Mouse (Mus musculus) hindbrain, embryonic 13.5 days (tissue): ENCODE results near the gene Gm20388. TPM values are rescaled to one million over a fixed set of nuclear protein-coding genes. Genes with fewer than 3 reads are reported as not detected.

Experiments used
- ATAC-seq: fragments of 200-750 bp; cut with Nextera tagmentation; 2 replicates; pipeline ENCODE4 v1.8.0; 2017; ENCODE audit warnings: moderate TSS enrichment; ENCODE audit not compliant: low FRiP score
- H3K27ac ChIP-seq: fragments of 300-500 bp; sonication (generic); 2 replicates; pipeline ENCODE4 v1.5.1; 2015; ENCODE audit warnings: inconsistent platforms, mild to moderate bottlenecking, moderate library complexity
- H3K27me3 ChIP-seq: fragments of 300-500 bp; sonication (generic); 2 replicates; pipeline ENCODE4 v1.6.1; 2015; ENCODE audit warnings: mild to moderate bottlenecking, inconsistent platforms
- H3K36me3 ChIP-seq: fragments of 300-500 bp; sonication (generic); 2 replicates; pipeline ENCODE4 v1.6.1; 2015; ENCODE audit warnings: mild to moderate bottlenecking, inconsistent platforms
- H3K4me1 ChIP-seq: fragments of 300-500 bp; sonication (generic); replicated peaks from 2 replicates; pipeline ENCODE4 v1.6.1; 2015; ENCODE audit warnings: inconsistent platforms
- H3K4me2 ChIP-seq: fragments of 300-500 bp; sonication (generic); 2 replicates; pipeline ENCODE4 v1.6.1; 2015; ENCODE audit warnings: inconsistent platforms, mild to moderate bottlenecking, moderate library complexity
- H3K4me3 ChIP-seq: fragments of 300-500 bp; sonication (generic); 2 replicates; pipeline ENCODE4 v1.5.1; 2015; ENCODE audit warnings: mild to moderate bottlenecking, inconsistent platforms
- H3K9ac ChIP-seq: fragments of 300-500 bp; sonication (generic); 2 replicates; pipeline ENCODE4 v1.6.1; 2015; ENCODE audit warnings: mild to moderate bottlenecking, inconsistent platforms
- H3K9me3 ChIP-seq: fragments of 300-500 bp; sonication (generic); 2 replicates; pipeline ENCODE4 v1.6.1; 2016; ENCODE audit warnings: inconsistent platforms
- WGBS: fragments of 180-500 bp; shearing (Covaris S2); methylation state at CpG from one replicate; pipeline ENCODE4 v1.1.7; 2015; 5-methylcytosine and 5-hydroxymethylcytosine counted together
- polyA plus RNA-seq: library from polyadenylated mRNA; unstranded; fragments of >200 nt; fragmentation: Nextera tagmentation; extraction: Ambion mirVana; gene quantifications from 2 replicates; pipeline ENCODE4 v1.2.1, GENCODE M21; 2015

Gene Gm20388
- polyA plus RNA-seq, 1 experiment from 2014 or later, result 1.9 TPM

DNA sequence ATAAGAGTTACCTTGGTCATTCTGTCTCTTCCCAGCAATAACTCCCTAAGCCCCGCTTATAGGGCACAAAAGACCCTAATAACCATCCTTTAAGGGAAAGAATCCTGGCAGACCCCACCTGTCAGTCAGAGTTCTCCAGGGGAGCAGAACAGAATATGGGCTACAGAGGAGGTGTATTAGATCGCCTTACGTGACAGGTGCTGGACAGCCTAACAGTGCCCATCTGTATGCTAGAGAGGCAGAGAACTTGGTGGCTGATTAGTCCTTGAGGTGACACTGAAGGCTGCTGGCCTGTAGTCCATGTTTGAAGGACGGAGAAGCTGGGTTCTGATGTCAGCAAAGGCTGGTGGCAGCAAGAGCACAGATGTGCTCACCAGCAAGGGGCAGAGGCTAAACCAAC is 200.3 kb downstream of the Gm20388 start:
- H3K9ac ChIP-seq, result no peak overlapping the region
- peaks cover 17% of the 10 kb centered on the region for H3K4me1 ChIP-seq
- no peak for ATAC-seq
- H3K27me3 ChIP-seq, result peaks cover 16% of the 10 kb centered on the region
- H3K36me3 ChIP-seq, result peaks cover 3% of the 10 kb centered on the region; the same call in 1 of the 2 replicates
- 90% methylated on average over 4 of the region's 4 CpGs for WGBS
- no peak overlapping the region for H3K27ac ChIP-seq
- no peak overlapping the region for H3K4me3 ChIP-seq
- H3K4me2 ChIP-seq, result no peak overlapping the region
- H3K9me3 ChIP-seq, result no peaks in the 10 kb centered on the region

DNA sequence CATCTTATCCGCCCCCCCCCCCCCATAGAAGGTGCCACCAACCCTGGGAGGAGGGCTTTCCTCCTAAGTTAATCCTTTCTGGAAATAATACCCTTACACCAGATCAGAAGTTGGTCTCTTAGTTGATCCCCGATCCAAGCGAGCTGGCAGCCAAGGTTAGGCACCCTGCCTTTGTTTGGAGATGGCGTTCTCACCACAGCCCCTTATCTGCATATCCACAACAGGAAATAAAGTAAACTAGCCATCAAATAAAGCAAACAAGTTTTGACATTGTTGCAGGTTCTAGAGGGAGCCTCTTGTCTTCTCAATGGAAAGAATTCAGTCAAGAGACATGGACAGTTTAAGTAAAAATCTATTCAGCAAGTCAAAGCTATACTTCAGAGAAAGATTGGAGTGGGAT is 200.7 kb downstream of the Gm20388 start:
- peaks cover 17% of the 10 kb centered on the region for H3K4me1 ChIP-seq
- ATAC-seq, result no peak
- WGBS, result 66% methylated on average over 4 of the region's 4 CpGs
- no peak overlapping the region for H3K9ac ChIP-seq
- H3K27ac ChIP-seq, result no peak overlapping the region
- H3K9me3 ChIP-seq, result no peaks in the 10 kb centered on the region
- H3K4me2 ChIP-seq, result no peak overlapping the region
- H3K36me3 ChIP-seq, result peaks cover 3% of the 10 kb centered on the region; the same call in 1 of the 2 replicates
- peaks cover 20% of the 10 kb centered on the region for H3K27me3 ChIP-seq
- H3K4me3 ChIP-seq, result no peak overlapping the region

DNA sequence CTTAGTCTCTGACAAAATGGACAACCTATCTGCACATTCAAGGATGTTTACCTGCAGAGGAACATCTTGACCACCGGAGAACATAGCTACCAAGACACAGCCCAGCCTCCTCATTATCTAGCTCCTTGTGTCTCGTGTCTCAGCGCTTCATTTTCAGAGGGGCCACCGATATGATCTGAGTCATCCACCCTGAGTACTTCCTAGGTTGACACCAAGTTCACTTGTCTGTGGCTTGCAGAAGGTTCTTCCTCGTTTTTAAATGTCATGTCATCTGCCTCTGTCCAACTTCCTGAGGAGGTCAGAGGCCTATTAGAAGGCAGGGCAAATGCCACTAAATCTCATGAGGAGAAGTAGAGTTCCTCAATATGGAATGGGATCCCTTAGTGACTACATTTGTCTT is 201.9 kb downstream of the Gm20388 start:
- H3K27me3 ChIP-seq, result peaks cover 29% of the 10 kb centered on the region
- H3K4me1 ChIP-seq, result peaks cover 17% of the 10 kb centered on the region
- no peak for ATAC-seq
- H3K9me3 ChIP-seq, result no peaks in the 10 kb centered on the region
- no peak overlapping the region for H3K4me3 ChIP-seq
- no peak overlapping the region for H3K27ac ChIP-seq
- H3K36me3 ChIP-seq, result peaks cover 3% of the 10 kb centered on the region; the same call in 1 of the 2 replicates
- no peak overlapping the region for H3K9ac ChIP-seq
- no peak overlapping the region for H3K4me2 ChIP-seq
- WGBS, result 86% methylated on average over 5 of the region's 5 CpGs

DNA sequence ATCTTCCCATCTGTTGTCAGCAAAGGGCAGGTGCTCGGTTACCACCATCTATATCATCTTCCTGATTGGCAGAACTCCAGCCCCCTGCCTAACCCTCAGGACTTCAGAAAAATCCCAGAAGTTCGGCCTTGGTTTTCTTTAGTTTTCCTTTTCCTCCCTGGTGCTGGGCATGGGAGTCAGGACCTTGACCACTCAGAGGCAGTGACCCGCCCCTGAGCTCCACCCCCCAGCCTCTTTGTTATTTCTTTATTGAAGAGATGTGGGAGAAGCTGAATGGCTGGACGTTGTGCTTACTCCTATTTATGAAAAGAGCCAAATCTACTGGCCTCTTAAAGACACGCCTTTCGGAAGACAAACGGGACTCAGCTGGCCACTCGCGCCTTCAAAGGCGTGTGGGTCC is 202.7 kb downstream of the Gm20388 start:
- Histone ChIP-seq H3K4me3 (peak overlapping the region; percentile 74), H3K4me2 (peak overlapping the region; percentile 73), H3K4me1 (peaks cover 17% of the 10 kb centered on the region), H3K9me3 (no peaks in the 10 kb centered on the region), H3K36me3 (no peaks in the 10 kb centered on the region), H3K27me3 (peaks cover 32% of the 10 kb centered on the region), H3K27ac (peak overlapping the region; percentile 89), H3K9ac (peak overlapping the region; percentile 78)
- whole genome bisulfite sequencing, result 2% methylated on average over 10 of the region's 10 CpGs
- no peak for ATAC-seq

DNA sequence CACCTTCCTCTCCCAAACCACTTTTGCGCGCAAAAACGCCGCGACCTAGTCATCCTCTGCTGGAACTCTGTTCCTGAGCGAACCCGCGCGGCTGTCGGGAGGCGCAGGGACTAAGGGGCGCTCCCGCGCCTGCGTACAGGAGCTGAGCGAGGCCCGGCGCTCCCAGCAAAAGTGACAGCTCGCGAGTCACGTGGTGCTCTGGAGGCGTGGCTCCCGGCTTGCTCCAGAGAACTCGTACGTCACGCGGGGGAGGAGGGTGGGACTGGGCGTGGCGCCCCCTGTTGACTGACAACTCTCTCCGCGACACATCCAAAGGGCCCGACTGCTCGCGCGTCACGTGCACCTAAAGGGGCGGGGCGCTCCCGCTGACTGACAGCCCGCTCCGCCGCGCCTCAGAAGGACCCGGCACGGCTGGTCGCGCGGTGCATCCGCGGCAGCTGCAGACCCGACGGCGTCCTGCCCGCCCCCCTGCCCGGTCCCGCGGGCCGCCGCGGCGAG is 203.2 kb downstream of the Gm20388 start, which contains the start of gene 6430548M08Rik:
TSS of gene 6430548M08Rik (plus strand) at position 395 of the 498 bp plus-strand sequence.
- H3K9me3 ChIP-seq, result no peaks in the 10 kb centered on the region
- peak within 1 kb of the TSS; percentile 74 for H3K4me3 ChIP-seq
- peak within 1 kb of the TSS; percentile 73 for H3K4me2 ChIP-seq
- under 1% methylated on average over 52 of the region's 61 CpGs for WGBS
- H3K9ac ChIP-seq, result peak within 1 kb of the TSS; percentile 87
- ATAC-seq, result peak; percentile 94
- H3K27me3 ChIP-seq, result peaks cover 32% of the 10 kb centered on the region
- H3K4me1 ChIP-seq, result peaks cover 17% of the 10 kb centered on the region
- peak within 1 kb of the TSS; percentile 89 for H3K27ac ChIP-seq
- no peaks in the 10 kb centered on the region for H3K36me3 ChIP-seq

DNA sequence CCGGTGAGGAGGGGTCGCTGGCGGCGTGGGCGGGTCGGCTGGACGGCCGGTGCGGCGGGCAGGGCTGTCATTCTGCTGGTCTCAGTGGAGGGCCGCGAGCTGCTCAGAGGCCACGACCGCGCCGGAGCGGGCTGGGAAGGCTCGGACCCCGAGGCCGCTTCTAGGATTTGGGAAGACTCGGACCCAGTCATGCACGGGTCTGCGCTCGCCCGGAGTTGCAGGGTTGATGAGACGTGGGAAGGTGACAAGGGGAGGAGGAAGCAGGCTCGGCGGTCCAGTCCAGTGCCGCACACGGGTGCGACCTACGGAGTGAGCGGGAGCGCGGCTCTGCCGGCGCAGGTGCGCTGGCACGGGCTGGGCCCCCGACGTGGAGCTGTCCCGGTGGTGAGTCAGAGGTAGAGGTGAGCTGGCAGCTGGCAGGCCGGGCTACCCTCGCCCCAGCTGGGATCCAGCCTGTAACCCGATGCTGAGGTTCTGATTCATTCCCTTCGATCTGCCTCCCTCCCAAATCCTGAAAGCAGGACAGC is 203.7 kb downstream of the Gm20388 start:
- Histone ChIP-seq H3K4me2 (peak overlapping the region; percentile 60), H3K9me3 (no peaks in the 10 kb centered on the region), H3K9ac (peak overlapping the region; percentile 87), H3K4me1 (peaks cover 17% of the 10 kb centered on the region), H3K36me3 (no peaks in the 10 kb centered on the region), H3K4me3 (peak overlapping the region; percentile 74), H3K27me3 (peaks cover 32% of the 10 kb centered on the region), H3K27ac (peak overlapping the region; percentile 82)
- no peak; the same call in 1 of the 2 replicates for ATAC-seq
- WGBS, result 1% methylated on average over 45 of the region's 46 CpGs

DNA sequence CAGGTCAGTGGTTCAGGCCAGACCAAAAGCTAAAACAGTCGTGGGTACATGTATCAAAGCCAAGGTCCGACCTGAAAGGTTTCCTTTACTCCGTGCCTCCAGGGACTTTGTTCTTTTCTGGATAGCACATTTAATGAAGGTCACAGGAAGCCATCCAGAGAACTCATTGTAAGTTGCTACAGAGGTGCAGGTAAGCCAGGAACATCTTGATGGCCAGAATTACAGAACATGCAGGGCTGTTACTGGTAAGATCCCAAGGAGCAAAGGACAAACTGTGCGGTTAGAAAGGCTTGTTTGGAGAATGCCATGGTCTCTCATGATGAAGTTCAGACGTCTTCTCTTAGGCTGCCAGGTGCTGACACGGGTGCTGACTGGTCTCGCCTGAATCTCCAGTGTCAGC is 206.0 kb downstream of the Gm20388 start:
- Histone ChIP-seq H3K9me3 (no peaks in the 10 kb centered on the region), H3K4me3 (no peak overlapping the region), H3K4me1 (peaks cover 20% of the 10 kb centered on the region), H3K27me3 (peaks cover 32% of the 10 kb centered on the region), H3K4me2 (no peak overlapping the region), H3K9ac (no peak overlapping the region), H3K36me3 (no peaks in the 10 kb centered on the region), H3K27ac (no peak overlapping the region)
- 85% methylated on average over 7 of the region's 7 CpGs for WGBS
- no peak for ATAC-seq

DNA sequence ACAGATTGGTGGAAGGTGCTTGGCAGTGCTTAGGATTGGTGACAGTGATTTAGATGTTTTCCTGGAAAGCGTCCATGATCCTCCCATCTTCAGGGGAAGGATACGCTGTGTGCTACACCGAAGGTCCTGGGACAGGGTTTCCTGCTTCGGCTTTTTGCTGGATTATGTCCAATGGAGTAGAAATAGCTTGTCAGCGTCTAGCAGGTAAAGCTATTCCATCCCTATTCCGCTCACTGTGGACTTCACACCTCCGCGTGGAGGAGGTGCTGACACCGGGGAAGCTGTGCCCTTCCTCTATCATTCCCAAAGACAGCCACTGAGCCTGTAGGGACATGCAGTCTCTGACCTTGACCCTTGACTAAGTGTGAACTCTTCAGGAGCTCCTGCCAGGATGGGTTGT is 207.5 kb downstream of the Gm20388 start:
- Histone ChIP-seq H3K27me3 (peaks cover 32% of the 10 kb centered on the region), H3K9ac (no peak overlapping the region), H3K4me2 (no peak overlapping the region), H3K36me3 (no peaks in the 10 kb centered on the region), H3K4me3 (no peak overlapping the region), H3K9me3 (no peaks in the 10 kb centered on the region), H3K27ac (no peak overlapping the region), H3K4me1 (peaks cover 20% of the 10 kb centered on the region)
- no peak for ATAC-seq
- 90% methylated on average over 9 of the region's 9 CpGs for WGBS

DNA sequence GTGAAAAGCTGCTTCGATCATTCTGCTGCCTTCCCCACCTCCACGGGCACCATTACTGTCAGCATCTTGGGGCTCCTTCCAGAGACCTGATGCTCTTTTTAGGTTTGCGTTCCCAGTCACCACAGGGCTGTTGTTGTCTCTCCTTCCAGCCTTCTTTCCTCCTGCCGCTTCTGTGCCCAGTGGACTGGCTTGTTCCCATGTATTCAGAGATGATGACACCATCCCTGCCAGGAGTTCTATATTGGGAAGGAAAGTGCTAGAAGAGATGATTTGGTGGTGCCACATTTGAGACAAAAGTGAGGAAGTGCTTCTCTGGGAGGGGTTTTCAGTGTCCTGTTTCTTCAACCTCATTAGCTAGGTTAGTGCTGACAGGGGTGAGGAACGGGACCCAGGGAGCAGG is 208.2 kb downstream of the Gm20388 start:
- H3K9ac ChIP-seq, result no peak overlapping the region
- H3K27me3 ChIP-seq, result peaks cover 32% of the 10 kb centered on the region
- H3K36me3 ChIP-seq, result no peaks in the 10 kb centered on the region
- WGBS, result 84% methylated on average over 5 of the region's 5 CpGs
- no peak for ATAC-seq
- no peak overlapping the region for H3K4me2 ChIP-seq
- no peak overlapping the region for H3K4me3 ChIP-seq
- H3K4me1 ChIP-seq, result peaks cover 19% of the 10 kb centered on the region
- no peaks in the 10 kb centered on the region for H3K9me3 ChIP-seq
- no peak overlapping the region for H3K27ac ChIP-seq

DNA sequence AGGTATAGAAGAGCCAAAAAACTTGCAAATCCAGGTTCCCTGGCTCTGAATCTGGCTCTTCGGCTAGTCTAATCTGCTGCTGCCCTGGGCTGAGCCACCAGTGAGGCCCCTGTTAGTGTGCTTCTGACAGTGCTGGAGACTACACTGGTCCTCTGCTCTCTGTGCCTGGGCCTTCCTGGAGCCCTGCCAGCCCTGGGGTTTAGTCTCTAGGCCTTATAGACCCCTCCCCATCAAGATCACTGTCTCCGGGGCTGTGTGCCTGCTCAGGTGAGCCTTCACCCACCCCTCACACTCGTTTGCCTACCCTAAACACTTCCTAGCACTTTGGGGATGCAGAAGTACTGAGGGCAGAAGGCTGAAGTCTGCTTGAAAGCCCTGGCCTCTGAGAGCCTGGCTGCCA is 208.8 kb downstream of the Gm20388 start:
- H3K27me3 ChIP-seq, result peaks cover 32% of the 10 kb centered on the region
- no peak overlapping the region for H3K9ac ChIP-seq
- no peak overlapping the region for H3K27ac ChIP-seq
- no peak for ATAC-seq
- H3K9me3 ChIP-seq, result no peaks in the 10 kb centered on the region
- no peaks in the 10 kb centered on the region for H3K36me3 ChIP-seq
- H3K4me3 ChIP-seq, result no peak overlapping the region
- 72% methylated on average over 3 of the region's 3 CpGs for WGBS
- peaks cover 24% of the 10 kb centered on the region for H3K4me1 ChIP-seq
- no peak overlapping the region for H3K4me2 ChIP-seq

DNA sequence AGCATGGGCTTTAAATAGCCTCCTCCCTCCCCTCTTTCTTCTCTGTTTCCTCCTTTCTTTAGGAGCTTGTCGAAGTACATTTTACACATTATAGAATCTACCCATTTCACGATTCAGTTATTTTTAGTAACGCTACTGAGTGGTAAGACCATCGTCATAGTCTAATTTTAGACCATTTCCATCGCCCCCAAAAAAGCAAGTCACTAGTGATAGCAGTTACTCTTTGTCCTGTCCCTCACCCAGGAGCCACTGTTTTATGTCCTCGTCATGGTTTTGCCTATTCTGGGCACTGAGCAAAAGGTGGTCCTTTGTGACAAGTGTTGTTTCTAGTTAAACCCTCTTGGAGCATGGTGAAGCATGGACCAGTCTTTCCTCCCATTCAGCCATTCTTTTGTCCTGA is 209.3 kb downstream of the Gm20388 start:
- ATAC-seq, result no peak
- Histone ChIP-seq H3K4me1 (peaks cover 24% of the 10 kb centered on the region), H3K9me3 (no peaks in the 10 kb centered on the region), H3K9ac (no peak overlapping the region), H3K4me2 (no peak overlapping the region), H3K27me3 (peaks cover 27% of the 10 kb centered on the region), H3K36me3 (no peaks in the 10 kb centered on the region), H3K4me3 (no peak overlapping the region), H3K27ac (no peak overlapping the region)
- 83% methylated on average over 6 of the region's 6 CpGs for WGBS

DNA sequence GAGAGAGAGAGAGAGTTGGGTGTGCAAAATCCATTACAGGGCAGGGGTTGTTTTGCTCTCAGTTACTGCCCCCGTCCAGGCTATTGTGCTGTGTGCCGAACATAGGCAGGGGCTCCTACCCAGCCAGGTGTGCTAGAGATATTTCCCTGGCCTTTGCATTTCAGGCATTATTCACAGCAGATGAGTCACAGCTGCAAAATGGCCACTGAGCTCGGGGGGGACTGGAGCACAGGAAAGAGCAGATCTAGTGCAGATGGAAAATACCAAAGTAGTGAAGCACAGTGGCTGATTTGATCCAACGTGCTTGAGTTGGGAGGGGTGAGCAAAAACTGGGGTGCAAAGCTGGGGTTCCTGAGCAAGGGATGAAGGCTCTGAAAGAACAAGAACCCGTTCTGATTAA is 210.3 kb downstream of the Gm20388 start:
- Histone ChIP-seq H3K27me3 (peaks cover 17% of the 10 kb centered on the region), H3K9ac (no peak overlapping the region), H3K36me3 (no peaks in the 10 kb centered on the region), H3K4me2 (no peak overlapping the region), H3K9me3 (no peaks in the 10 kb centered on the region), H3K4me1 (peaks cover 30% of the 10 kb centered on the region), H3K27ac (no peak overlapping the region), H3K4me3 (no peak overlapping the region)
- ATAC-seq, result no peak
- WGBS, result 64% methylated on average over 5 of the region's 5 CpGs

DNA sequence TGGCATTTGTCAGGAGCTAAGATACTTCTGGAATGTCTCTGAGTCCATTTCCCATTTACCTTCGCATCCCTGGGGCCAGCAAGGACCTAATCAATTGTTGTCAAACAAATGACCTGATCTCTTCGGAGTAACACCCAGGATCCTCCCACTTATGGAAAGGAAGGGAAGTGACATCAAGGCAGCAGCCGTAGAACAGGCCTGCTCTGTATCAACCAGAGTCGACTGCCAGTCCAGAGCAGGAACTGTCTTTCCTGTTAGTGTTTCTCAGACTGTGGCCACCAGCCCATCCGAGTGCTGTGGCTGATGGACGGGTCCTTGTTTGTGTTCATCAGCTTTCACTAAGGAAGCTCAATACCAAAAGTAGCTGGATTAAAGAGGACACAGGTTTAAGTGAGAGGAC is 213.6 kb downstream of the Gm20388 start:
- H3K9ac ChIP-seq, result no peak overlapping the region
- H3K36me3 ChIP-seq, result no peaks in the 10 kb centered on the region
- H3K4me1 ChIP-seq, result peaks cover 52% of the 10 kb centered on the region
- WGBS, result 52% methylated on average over 6 of the region's 6 CpGs
- no peak overlapping the region for H3K4me2 ChIP-seq
- no peaks in the 10 kb centered on the region for H3K9me3 ChIP-seq
- ATAC-seq, result no peak
- no peak overlapping the region for H3K4me3 ChIP-seq
- peak overlapping the region; percentile 64 for H3K27ac ChIP-seq
- no peaks in the 10 kb centered on the region for H3K27me3 ChIP-seq
